Mouse (Mus musculus): ENCODE data around the gene Usp19. TPM values are rescaled to one million over a fixed set of nuclear protein-coding genes. Genes with fewer than 3 reads are reported as not detected.

Usp19 gene
- total and polyA plus RNA-seq, 2 experiments from 2014 or later: 38.2 to 136 TPM

GRCm38 (mm10) chr9:108492043-108492750, 1.8 kb downstream of the Usp19 start:
- H3K27ac ChIP-seq (ENCODE audit: low read depth): peak overlapping the region; percentile 95; the same call in 1 of the 2 replicates
- H3K36me3 ChIP-seq (replicated peaks; ENCODE audit: control insufficient read depth, insufficient read depth, low read length): peaks cover 81% of the 10 kb centered on the region
- H3K4me3 ChIP-seq (ENCODE audit: low read depth, low read length): peak overlapping the region; percentile 66
- H3K9ac ChIP-seq (replicated peaks; ENCODE audit: low read depth, low read length): peak overlapping the region; percentile 78
- no peak for ATAC-seq (ENCODE audit: insufficient read depth, low read depth)
- no peak for DNase-seq (ENCODE audit: low spot score)
- H3K4me1 ChIP-seq (ENCODE audit: control insufficient read depth, insufficient read depth): peaks cover 12% of the 10 kb centered on the region
- peak overlapping the region; percentile 78 for H3K4me2 ChIP-seq (ENCODE audit: low read depth, low read length)
- WGBS: 58% methylated on average over 16 of the region's 16 CpGs
- H3K9me3 ChIP-seq (replicated peaks; ENCODE audit: control insufficient read depth, low read length): no peaks in the 10 kb centered on the region
- TF ChIP-seq EP300 (IDR thresholded peaks at IDR 0.05; ENCODE audit: low read depth): no peak
- no peak for TF ChIP-seq CTCF (IDR thresholded peaks at IDR 0.05; ENCODE audit: low read depth)
- no peaks in the 10 kb centered on the region for H3K27me3 ChIP-seq (ENCODE audit: control insufficient read depth, insufficient read depth, low read length)

GRCm38 (mm10) chr9:108493246-108493645, 2.8 kb downstream of the Usp19 start:
- no peak for TF ChIP-seq EP300 (IDR thresholded peaks at IDR 0.05; ENCODE audit: low read depth)
- TF ChIP-seq CTCF (IDR thresholded peaks at IDR 0.05; ENCODE audit: low read depth): no peak
- Histone ChIP-seq H3K4me2 (ENCODE audit: low read depth, low read length) (no peak overlapping the region), H3K4me3 (ENCODE audit: low read depth, low read length) (no peak overlapping the region), H3K27ac (ENCODE audit: low read depth) (no peak overlapping the region), H3K9ac (replicated peaks; ENCODE audit: low read depth, low read length) (no peak overlapping the region), H3K4me1 (ENCODE audit: control insufficient read depth, insufficient read depth) (peaks cover 12% of the 10 kb centered on the region), H3K9me3 (replicated peaks; ENCODE audit: control insufficient read depth, low read length) (no peaks in the 10 kb centered on the region), H3K27me3 (ENCODE audit: control insufficient read depth, insufficient read depth, low read length) (no peaks in the 10 kb centered on the region), H3K36me3 (replicated peaks; ENCODE audit: control insufficient read depth, insufficient read depth, low read length) (peaks cover 81% of the 10 kb centered on the region)
- no peak for DNase-seq (ENCODE audit: low spot score)
- WGBS: 97% methylated on average over 8 of the region's 8 CpGs
- no peak for ATAC-seq (ENCODE audit: insufficient read depth, low read depth)

DNA sequence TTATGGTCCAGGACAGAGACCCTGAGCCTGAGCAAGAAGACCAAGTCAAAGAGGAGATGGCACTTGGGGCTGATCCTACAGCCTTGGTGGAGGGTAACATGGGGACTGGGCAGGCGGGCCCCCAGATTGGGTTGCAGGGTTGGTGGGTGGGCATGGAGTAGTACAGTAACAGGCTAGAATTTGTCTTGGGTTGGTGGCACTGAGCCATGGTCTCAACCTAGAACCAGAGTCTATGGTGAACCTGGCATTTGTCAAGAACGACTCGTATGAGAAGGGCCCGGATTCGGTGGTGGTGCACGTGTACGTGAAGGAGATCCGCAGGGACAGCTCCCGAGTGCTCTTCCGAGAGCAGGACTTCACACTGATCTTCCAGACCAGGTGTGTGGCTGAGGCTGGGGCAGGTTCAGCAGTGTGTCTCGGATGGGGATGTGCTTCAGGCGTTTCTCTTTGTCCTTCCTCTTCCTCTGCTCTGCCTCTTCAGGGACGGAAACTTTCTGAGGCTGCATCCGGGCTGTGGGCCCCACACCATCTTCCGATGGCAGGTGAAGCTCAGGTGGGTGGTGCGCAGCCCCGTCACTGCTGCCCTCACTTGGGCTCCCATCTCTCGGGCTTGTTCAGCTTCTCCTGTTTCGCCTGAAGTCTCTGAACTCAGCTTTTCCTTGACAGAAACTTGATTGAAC, 3.9 kb downstream of the Usp19 start:
- ATAC-seq (ENCODE audit: insufficient read depth, low read depth): no peak
- TF ChIP-seq CTCF (IDR thresholded peaks at IDR 0.05; ENCODE audit: low read depth): no peak
- no peak for TF ChIP-seq EP300 (IDR thresholded peaks at IDR 0.05; ENCODE audit: low read depth)
- Histone ChIP-seq H3K27me3 (ENCODE audit: control insufficient read depth, insufficient read depth, low read length) (no peaks in the 10 kb centered on the region), H3K4me3 (ENCODE audit: low read depth, low read length) (no peak overlapping the region), H3K4me1 (ENCODE audit: control insufficient read depth, insufficient read depth) (peaks cover 12% of the 10 kb centered on the region), H3K9me3 (replicated peaks; ENCODE audit: control insufficient read depth, low read length) (no peaks in the 10 kb centered on the region), H3K9ac (replicated peaks; ENCODE audit: low read depth, low read length) (no peak overlapping the region), H3K27ac (ENCODE audit: low read depth) (no peak overlapping the region), H3K36me3 (replicated peaks; ENCODE audit: control insufficient read depth, insufficient read depth, low read length) (peaks cover 81% of the 10 kb centered on the region), H3K4me2 (ENCODE audit: low read depth, low read length) (no peak overlapping the region)
- DNase-seq (ENCODE audit: low spot score): no peak
- 92% methylated on average over 19 of the region's 19 CpGs for WGBS

DNA sequence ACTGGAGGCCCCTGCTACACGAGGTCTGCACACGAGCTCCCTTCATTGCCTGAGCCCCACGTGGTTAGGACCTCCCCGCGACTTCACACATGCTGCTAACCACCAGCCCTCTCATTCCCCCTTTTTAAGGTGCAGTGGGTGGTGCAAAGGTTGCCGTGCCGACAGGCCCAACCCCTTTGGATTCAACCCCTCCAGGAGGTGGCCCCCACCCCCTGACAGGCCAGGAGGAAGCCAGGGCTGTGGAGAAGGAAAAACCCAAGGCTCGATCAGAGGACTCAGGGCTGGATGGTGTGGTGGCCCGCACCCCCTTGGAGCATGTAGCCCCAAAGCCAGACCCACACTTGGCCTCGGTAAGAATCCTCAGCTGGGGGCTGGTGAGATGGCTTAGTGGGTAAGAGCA, 4.5 kb downstream of the Usp19 start:
- DNase-seq (ENCODE audit: low spot score): no peak
- H3K4me1 ChIP-seq (ENCODE audit: control insufficient read depth, insufficient read depth): peaks cover 12% of the 10 kb centered on the region

GRCm38 (mm10) chr9:108499231-108499630, 8.8 kb downstream of the Usp19 start:
- ATAC-seq (ENCODE audit: insufficient read depth, low read depth) (no peak), DNase-seq (ENCODE audit: low spot score) (no peak)
- WGBS: 91% methylated on average over 7 of the region's 7 CpGs
- TF ChIP-seq CTCF (IDR thresholded peaks at IDR 0.05; ENCODE audit: low read depth) (no peak), EP300 (IDR thresholded peaks at IDR 0.05; ENCODE audit: low read depth) (no peak)
- no peak overlapping the region for H3K4me3 ChIP-seq (ENCODE audit: low read depth, low read length)
- no peaks in the 10 kb centered on the region for H3K9me3 ChIP-seq (replicated peaks; ENCODE audit: control insufficient read depth, low read length)
- H3K27me3 ChIP-seq (ENCODE audit: control insufficient read depth, insufficient read depth, low read length): no peaks in the 10 kb centered on the region
- no peak overlapping the region for H3K9ac ChIP-seq (replicated peaks; ENCODE audit: low read depth, low read length)
- no peak overlapping the region for H3K27ac ChIP-seq (ENCODE audit: low read depth)
- no peaks in the 10 kb centered on the region for H3K4me1 ChIP-seq (ENCODE audit: control insufficient read depth, insufficient read depth)
- peaks cover 95% of the 10 kb centered on the region for H3K36me3 ChIP-seq (replicated peaks; ENCODE audit: control insufficient read depth, insufficient read depth, low read length)
- H3K4me2 ChIP-seq (ENCODE audit: low read depth, low read length): no peak overlapping the region

More for the DNA sequence above, 4.5 kb downstream of the Usp19 start:
- ATAC-seq (ENCODE audit: insufficient read depth, low read depth): no peak
- no peak overlapping the region for H3K4me3 ChIP-seq (ENCODE audit: low read depth, low read length)
- H3K27ac ChIP-seq (ENCODE audit: low read depth): no peak overlapping the region
- H3K27me3 ChIP-seq (ENCODE audit: control insufficient read depth, insufficient read depth, low read length): no peaks in the 10 kb centered on the region
- no peak overlapping the region for H3K9ac ChIP-seq (replicated peaks; ENCODE audit: low read depth, low read length)
- H3K9me3 ChIP-seq (replicated peaks; ENCODE audit: control insufficient read depth, low read length): no peaks in the 10 kb centered on the region
- no peak for TF ChIP-seq EP300 (IDR thresholded peaks at IDR 0.05; ENCODE audit: low read depth)
- TF ChIP-seq CTCF (IDR thresholded peaks at IDR 0.05; ENCODE audit: low read depth): no peak
- H3K36me3 ChIP-seq (replicated peaks; ENCODE audit: control insufficient read depth, insufficient read depth, low read length): peaks cover 81% of the 10 kb centered on the region
- WGBS: 77% methylated on average over 10 of the region's 10 CpGs
- H3K4me2 ChIP-seq (ENCODE audit: low read depth, low read length): no peak overlapping the region

All from heart, postnatal 0 days (tissue).